Mouse (Mus musculus): ENCODE data around the gene Capn6. TPM values are rescaled to one million over a fixed set of nuclear protein-coding genes. Genes with fewer than 3 reads are reported as not detected.

The Capn6 gene
- polyA plus RNA-seq, 1 experiment from 2014 or later, result 61.1 TPM

Small RNA genes within 50 kb of the gene (microRNA-seq; reads per million reads assigned to microRNA genes)
- not detected for gene Gm47298 (ENCODE audit: borderline number of aligned reads)

Other genes starting within 250 kb of the Capn6 start
- 1.2 and 1.4 TPM in 2 replicates for gene Dcx, start 105.9 kb upstream of the Capn6 start, polyA plus RNA-seq (2014; fragmentation: Nextera tagmentation; extraction: Ambion mirVana)

All from liver, embryonic 11.5 days (tissue).